Mouse (Mus musculus) megakaryocyte-erythroid progenitor cell, adult 5-6 weeks (primary cell): Measurements from ENCODE around the gene Pip4k2a. TPM values are rescaled to one million over a fixed set of nuclear protein-coding genes. Genes with fewer than 3 reads are reported as not detected.

ENCODE experiments used
- ATAC-seq: replicated peaks from 2 replicates; pipeline ENCODE4 v1.8.0; 2016; ENCODE audit warnings: mild to moderate bottlenecking, inconsistent platforms; ENCODE audit not compliant: severe bottlenecking, poor library complexity, low FRiP score, low TSS enrichment
- total RNA-seq, 2 experiments: library from RNA; stranded (forward) in 1 of 2; stranded (reverse) in 1 of 2; fragments of 200-1000, 215-1000 nt in 1 of 2; fragments of >200 nt in 1 of 2; fragmentation: Nextera tagmentation in 1 of 2; gene quantifications; 2 replicates each; pipeline ENCODE4 v1.2.3; 2014 to 2017

The Pip4k2a gene
- total RNA-seq, 2 experiments from 2014 or later: 28.7 to 56.7 TPM

GRCm38 (mm10) chr2:18867069-18867468 lies 130.9 kb downstream of the Pip4k2a start:
- ATAC-seq: peak; percentile 60

DNA sequence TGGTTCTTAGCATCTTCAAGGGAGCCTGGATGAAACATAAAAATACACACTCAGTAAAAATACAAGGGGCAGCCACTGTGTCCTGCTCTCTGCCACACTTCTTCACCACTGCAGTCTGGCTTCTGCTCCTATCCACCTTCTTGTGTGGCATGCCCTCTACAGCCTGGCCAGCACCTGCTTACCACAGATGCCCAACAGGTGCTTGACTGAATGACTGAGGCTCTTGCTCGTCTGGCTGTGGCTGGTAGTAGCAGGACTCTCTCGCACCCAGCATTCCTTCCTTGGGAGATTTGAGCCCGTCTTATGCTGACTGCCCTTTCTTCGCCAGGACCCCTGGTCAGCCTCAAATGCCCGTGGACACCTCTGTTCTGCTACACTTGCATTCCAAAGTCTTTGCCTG lies 133.2 kb downstream of the Pip4k2a start:
- no peak for ATAC-seq

DNA sequence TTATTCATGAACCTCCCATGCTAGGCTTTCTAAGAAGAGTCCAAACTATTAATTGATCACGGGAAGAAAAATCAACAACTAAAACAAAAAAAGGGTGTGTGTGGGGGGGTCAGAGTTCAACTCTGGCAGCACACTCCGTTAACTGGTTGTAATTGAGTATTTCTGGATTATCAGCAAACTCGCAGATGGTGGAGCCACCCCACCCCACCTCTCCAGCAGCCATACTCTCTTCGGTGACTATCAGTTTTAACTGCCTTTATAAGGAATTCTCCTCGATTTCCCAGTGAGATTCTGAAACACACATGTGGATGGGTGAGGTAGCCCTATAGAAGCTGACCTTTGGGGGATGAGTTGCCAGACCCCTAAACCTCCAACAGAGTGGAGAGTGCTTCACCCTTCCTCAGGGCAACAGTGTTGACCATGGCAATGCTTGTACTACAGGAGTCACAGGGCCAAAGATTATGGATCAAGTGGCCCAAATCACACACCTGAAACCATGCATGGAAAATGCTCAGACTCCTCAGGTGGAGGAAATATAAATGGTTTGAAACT lies 136.2 kb downstream of the Pip4k2a start:
- peak; percentile 87 for ATAC-seq

DNA sequence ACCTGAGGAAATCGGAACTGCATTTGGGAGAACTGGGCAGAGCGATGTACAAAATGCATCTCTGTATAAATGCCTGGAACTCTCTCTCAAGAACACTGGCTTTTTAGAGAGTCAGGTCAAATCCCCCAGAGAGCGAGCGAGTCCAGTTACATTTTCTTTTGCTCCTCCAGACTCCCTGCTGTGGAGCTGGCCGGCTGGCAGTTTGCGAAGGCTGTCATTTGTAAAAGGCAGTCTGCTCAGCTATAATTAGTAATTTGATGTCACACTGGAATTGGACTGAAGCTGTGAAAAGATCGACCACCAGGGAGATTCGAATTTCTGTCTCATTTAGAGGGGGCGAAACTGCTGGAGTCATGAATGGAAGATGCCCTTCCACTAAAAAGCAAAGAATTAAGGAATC lies 137.2 kb downstream of the Pip4k2a start:
- no peak for ATAC-seq

DNA sequence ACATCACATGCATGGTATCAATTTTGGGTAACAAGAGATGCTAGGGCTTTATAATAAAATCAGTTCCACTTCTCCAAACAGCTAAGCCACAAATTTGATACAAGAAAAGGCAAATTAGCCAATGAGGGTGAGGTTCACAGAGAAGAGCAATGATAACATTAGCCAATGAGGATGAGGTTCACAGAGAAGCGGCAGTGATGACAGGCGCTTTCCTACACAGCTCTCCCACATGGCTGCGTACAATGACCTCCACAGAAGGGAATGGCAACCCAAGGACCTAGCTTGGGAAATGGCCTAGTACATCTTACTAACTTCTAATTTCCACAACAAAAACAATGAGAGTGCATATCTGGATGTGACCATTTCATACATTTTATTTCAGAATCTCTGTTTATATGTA lies 140.0 kb downstream of the Pip4k2a start:
- no peak for ATAC-seq

- ATAC-seq: no peak
Observed at GRCm38 (mm10) chr2:18856461-18856860, 141.5 kb downstream of the Pip4k2a start.

- ATAC-seq: no peak
Observed at GRCm38 (mm10) chr2:18855246-18855645, 142.7 kb downstream of the Pip4k2a start.

GRCm38 (mm10) chr2:18853345-18853744 lies 144.6 kb downstream of the Pip4k2a start:
- no peak for ATAC-seq

GRCm38 (mm10) chr2:18850657-18851056 lies 147.3 kb downstream of the Pip4k2a start:
- no peak for ATAC-seq

GRCm38 (mm10) chr2:18848074-18848629 lies 149.8 kb downstream of the Pip4k2a start:
- no peak for ATAC-seq

GRCm38 (mm10) chr2:18842527-18842926 lies 155.4 kb downstream of the Pip4k2a start:
- ATAC-seq: no peak

DNA sequence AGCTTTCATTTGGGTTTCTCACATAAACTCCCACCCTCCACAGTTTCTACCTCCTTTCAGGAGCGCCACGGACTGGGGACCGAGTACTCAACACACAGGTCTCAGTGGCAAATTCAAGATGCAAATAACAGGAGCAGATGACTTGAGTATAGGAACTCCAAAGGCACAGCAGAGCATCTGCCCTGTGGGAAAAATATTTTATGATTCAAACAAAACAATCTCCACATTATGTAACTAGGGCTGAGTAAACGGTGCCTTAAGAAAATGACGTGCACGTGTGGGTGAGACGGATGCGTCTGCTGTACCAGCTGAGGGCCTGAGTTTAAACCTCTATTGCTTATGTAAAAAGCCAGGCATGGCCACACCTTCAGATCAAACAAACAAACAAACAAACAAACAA lies 156.9 kb downstream of the Pip4k2a start:
- ATAC-seq: no peak

DNA sequence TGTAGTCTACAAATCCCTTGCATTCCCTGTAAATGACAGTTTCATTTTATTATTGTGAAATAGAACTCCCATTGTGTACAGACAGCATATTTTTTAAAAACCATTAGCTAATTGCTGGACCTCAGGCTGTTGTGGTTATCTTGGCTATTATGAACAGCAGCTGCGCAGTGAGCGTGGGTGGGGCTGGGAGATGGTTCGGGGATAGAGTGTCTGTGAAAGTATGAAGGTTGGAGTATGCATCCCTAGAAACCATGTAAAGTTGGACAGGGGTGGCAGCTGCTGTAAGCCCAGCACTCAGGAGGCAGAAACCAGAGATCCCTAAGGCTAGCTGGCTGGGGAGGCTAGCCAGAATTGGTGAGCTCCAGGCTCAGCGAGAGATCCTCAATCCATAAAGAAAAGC lies 158.4 kb downstream of the Pip4k2a start:
- no peak for ATAC-seq

DNA sequence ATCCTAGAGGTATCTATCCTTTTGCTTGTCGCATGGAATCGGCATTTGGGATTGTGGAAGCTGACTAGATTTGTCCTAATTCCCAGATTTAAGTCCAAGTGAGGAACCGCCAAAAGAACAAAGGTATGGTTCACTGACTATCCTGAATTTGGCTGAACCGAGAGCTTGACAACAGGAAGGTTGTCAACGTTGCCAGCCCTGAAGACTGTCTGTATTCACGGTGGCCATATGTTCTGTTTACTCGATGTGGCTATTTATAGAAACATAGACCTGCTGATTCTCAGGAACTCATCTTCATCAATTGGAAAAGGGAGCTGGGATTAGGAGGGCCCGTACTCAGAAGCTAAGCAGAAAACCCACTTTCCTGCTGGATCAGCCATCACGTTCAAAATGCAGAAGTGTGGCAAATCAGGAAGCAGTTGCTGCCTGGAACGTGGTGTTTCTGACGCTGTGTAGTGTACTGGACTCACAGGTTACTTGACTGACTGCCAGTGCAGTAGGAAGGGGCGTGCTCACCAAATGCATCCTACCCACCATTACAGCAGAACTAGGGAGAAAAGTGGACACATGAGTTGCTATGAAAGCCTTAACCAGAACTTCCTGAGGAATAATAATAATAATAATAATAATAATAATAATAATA lies 162.5 kb downstream of the Pip4k2a start:
- no peak for ATAC-seq

- peak; percentile 69 for ATAC-seq
Observed at GRCm38 (mm10) chr2:18833024-18833590, 164.8 kb downstream of the Pip4k2a start.

DNA sequence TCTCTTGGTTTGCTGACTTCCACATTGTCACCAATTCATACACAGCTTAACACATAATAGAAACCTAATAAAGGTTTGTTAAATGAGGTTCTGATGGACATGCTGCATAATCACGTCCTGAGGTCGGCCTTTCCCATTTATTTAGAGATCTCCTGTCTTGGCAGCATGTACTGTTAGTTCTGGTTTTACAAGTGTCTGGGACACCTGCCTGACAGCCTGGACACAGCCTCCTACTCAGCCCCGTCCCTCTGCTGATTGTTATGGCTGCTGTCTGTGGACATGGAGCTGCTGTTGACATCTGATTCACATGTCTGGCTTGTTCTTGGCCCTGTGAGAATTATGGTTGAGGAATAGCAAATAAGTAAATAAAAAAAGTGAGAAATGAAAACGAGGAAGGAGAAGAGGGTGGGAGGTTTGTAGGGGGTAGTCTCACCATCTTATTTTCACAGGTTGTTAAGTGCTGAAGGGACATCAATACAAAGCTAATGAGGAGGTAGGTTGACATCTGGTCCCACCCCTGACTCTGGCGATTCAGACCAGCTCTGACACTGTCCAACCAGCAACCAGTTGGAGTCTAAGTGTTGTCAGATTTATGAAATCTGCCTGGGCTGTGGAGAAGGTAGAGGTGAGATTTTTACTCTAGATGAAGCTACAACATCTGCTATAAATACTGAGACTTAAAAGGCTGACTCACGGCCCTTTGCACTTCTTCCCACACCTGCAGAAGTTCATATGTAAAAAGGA lies 166.7 kb downstream of the Pip4k2a start:
- no peak for ATAC-seq

GRCm38 (mm10) chr2:18822711-18823110 lies 175.2 kb downstream of the Pip4k2a start:
- no peak for ATAC-seq

GRCm38 (mm10) chr2:18821451-18822379 lies 176.2 kb downstream of the Pip4k2a start:
- ATAC-seq: peak; percentile 80

GRCm38 (mm10) chr2:18819520-18819919 lies 178.4 kb downstream of the Pip4k2a start:
- ATAC-seq: peak; percentile 42; the same call in 1 of the 2 replicates
